Mouse (Mus musculus): ENCODE data around the gene Ucp1. TPM values are rescaled to one million over a fixed set of nuclear protein-coding genes. Genes with fewer than 3 reads are reported as not detected.

Ucp1 gene
- total RNA-seq, 2 experiments from 2014 or later, result not detected

DNA sequence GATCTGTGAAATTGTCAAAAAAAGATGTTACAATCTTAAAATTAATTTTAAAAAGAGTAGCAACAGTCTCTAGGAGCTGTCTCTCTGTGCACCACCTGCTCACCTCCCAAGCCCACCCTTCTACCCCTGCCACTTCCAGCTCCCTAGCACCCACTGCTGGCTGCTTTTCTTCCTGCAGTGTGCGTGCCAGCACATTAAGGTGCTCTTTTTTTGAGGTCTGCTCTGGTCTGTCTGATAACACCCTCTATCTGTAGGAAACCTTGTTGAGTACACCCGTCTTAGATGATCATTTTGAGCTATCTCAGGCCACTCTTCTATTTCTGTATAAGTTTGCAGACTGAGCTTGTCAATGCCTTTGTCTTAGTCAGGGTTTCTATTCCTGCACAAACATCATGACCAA, 32.9 kb downstream of the Ucp1 start:
- no peak for DNase-seq (ENCODE audit: low spot score in 2 of 2)
- intact Hi-C loops (cut with DNase I), result no loop called here

DNA sequence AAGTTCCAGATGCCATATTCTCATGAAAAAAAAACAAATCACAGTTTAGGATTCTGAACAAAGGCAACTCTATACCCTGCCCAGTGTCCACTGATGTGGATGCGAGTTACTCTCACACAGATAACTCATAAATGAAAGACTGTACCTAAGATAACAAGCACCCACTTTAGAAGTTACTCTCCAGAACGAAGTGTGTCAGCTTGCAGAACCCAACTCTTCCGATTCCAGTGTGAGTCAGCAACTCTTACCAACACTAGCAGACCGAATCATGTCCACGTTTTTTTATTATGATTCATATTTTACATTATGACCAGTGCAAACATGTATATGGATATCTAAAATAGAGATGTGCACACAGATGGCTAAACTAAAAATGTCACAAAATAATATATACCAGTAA, 37.7 kb downstream of the Ucp1 start:
- DNase-seq (ENCODE audit: low spot score in 2 of 2), result no peak
- intact Hi-C loops (cut with DNase I), result no loop called here

DNA sequence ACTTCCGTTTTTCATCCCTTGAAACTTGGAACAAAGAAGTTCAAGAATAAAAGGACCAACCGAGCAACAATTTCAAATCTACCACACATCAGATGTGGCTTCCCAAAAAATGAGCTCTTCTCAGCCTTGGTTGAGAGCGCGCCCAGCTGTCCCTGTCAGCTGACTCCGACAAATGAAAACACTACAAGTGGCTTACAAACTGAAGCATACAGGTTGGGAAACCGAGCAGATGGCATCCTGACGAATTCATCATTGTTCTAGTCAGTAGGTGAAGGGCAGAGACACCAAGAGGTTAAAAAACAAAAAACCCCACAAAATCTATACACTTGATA, 41.4 kb downstream of the Ucp1 start:
- DNase-seq (ENCODE audit: low spot score in 2 of 2), result peak; percentile 7 to 30
- intact Hi-C loops (cut with DNase I), result loop anchor here (10.0 kb wide), 1 partner anchor 167 kb away; the partner anchor contains the start of genes Gm10645 and Tbc1d9

DNA sequence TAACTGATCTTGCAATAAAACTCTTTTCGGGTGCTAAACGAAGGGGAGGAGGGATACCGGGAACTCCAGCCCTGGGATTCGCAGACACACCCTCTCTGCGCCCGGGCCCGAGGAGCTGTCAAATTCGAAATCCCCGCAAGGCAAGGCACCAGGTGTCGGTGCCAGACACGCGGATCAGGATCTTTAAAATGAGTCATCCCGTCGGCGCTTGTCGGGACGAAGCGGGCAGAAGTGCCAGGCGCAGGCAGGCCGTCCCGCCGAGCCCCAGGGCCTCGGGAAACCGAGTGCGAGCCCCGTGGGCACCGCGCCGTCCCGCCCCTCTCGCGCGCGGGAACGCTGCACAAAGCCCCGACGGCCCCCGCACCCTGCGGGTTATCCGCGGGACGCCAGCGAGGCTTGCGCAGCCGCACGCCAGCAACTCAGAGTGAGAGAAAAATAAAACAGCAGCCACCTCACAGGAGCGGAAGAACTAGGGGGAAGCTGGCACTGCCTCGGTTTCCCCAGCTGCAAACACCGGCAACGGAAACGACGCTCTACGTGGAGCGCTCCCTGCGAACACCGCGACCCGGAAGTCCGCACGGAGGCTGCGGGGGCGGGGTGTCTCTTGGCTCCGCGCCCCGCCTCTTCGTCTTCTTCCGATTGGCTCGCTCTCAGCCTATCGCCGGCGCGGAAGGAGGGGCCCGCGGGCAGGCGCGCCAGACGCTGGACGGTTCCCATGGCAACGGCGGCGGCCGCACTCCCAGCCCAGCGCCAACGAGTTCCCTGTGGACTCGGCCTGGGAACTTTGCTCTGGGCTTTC, 41.9 kb downstream of the Ucp1 start, which contains the start of gene Elmod2:
TSS of gene Elmod2 (minus strand) at position 588 of the 799 bp plus-strand sequence.
- intact Hi-C loops (cut with DNase I), result loop anchor here (10.0 kb wide), 1 partner anchor 167 kb away; the partner anchor contains the start of genes Gm10645 and Tbc1d9

DNA sequence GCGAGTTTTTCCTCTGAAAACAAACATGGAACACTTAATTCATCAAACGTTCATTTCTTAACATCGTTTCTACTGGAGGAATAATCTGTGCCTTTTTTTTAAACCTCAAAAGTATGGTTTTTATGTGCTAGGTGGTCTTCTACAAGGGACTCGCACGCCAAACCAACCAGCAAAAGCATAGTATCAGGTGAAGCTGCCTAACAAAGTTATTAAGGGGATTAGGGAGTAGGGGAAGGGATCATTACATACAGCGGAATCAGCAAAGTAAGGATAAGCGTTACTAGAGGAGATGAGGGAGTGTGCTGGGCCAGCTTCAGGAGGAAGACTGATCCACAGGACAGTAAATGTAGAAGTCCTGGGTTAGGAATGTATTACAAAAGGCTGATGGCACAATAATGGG, 42.7 kb downstream of the Ucp1 start:
- no peak for DNase-seq (ENCODE audit: low spot score in 2 of 2)
- intact Hi-C loops (cut with DNase I), result loop anchor here (10.0 kb wide), 1 partner anchor 168 kb away; the partner anchor contains the start of genes Gm10645 and Tbc1d9

More for the DNA sequence above, 41.9 kb downstream of the Ucp1 start, which contains the start of gene Elmod2:
- peak; percentile 97 to 98 for DNase-seq (ENCODE audit: low spot score in 2 of 2)

DNA sequence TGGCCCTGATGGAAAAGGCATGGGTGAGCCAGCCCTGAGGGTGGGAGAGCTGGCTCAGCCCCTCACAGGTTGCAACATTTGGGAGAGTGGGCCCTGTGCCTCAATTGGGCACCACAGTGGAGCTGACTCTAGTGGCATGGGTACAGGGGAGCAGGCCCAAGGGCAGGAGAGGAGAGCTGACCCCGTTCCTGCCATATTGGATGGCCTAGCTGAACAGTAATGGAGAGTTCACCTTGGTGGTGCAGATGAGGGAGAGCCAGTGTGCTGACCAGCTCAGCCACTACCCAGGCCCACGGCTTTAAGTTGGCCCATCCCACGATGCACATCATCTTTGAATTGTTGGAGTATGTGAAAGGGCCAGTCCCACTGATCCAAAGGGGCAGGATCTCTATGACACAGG, 51.9 kb downstream of the Ucp1 start:
- intact Hi-C loops (cut with DNase I), result loop anchor here (5.0 to 10.0 kb wide), 3 partner anchors 75 to 487 kb away; no protein-coding TSS in a partner anchor
- no peak for DNase-seq (ENCODE audit: low spot score in 2 of 2)

DNA sequence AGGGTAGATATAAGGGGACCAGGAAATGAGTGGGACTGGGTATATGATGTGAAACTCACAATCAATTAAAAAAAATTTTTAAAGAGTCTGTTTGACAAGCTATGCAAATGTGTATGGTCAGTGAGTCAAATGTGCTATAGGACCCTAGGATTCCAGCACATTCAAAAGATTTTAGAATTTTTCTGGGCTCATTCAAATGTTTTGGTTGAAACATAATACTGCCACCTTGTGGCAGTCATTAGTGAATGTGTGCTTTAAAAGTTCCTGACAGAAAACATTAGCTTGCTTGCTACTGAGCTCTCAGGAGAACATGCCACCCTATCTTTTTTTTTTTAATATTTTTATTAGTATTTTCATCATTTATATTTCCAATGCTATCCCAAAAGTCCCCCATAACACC, 52.5 kb downstream of the Ucp1 start:
- intact Hi-C loops (cut with DNase I), result loop anchor here (5.0 to 10.0 kb wide), 3 partner anchors 75 to 488 kb away; no protein-coding TSS in a partner anchor
- DNase-seq (ENCODE audit: low spot score in 2 of 2), result no peak

Other genes with a start within 250 kb of the Ucp1 start
- 100 to 1,000 TPM in 1 of 2 experiments, 10 to 100 TPM in 1; 98.4 to 106 TPM for gene Tbc1d9, start 125.0 kb upstream of the Ucp1 start, total RNA-seq (2021)
- gene Gm10645, start 124.2 kb upstream of the Ucp1 start, total RNA-seq (2021), result 1 to 10 TPM; 1.6 to 2.3 TPM
- 10 to 100 TPM; 12.1 to 15.1 TPM for gene Elmod2, start 42.1 kb downstream of the Ucp1 start, total RNA-seq (2021)
- not detected for gene Mgat4d, start 58.1 kb downstream of the Ucp1 start, total RNA-seq (2021)
- gene Clgn, start 99.5 kb downstream of the Ucp1 start, total RNA-seq (2021), result 10 to 100 TPM in 1 of 2 experiments, 1 to 10 TPM in 1; 8.3 to 10.4 TPM
- 100 to 1,000 TPM; 207 to 231 TPM for gene Scoc, start 168.0 kb downstream of the Ucp1 start, total RNA-seq (2021)
- gene Olfr370, start 245.4 kb downstream of the Ucp1 start, total RNA-seq (2021), result not detected